Mouse (Mus musculus) cortical plate, adult 2 months (tissue): Measurements from ENCODE around the gene Kcnk6. TPM values are rescaled to one million over a fixed set of nuclear protein-coding genes. Genes with fewer than 3 reads are reported as not detected.

ENCODE experiments used
- H3K27ac ChIP-seq: fragments of 200-500 bp; 2 replicates; pipeline ENCODE4 v1.5.1; 2012; ENCODE audit warnings: low read length, control low read depth, inconsistent platforms; ENCODE audit not compliant: insufficient read depth
- H3K4me1 ChIP-seq: fragments of 200-500 bp; 2 replicates; pipeline ENCODE4 v1.6.1; 2011; ENCODE audit warnings: low read length; ENCODE audit not compliant: control insufficient read depth, insufficient read depth
- H3K4me3 ChIP-seq: fragments of 200-500 bp; 2 replicates; pipeline ENCODE4 v1.5.1; 2011; ENCODE audit warnings: mild to moderate bottlenecking, low read length, control low read depth; ENCODE audit not compliant: insufficient read depth
- CTCF ChIP-seq: fragments of 200-500 bp; IDR thresholded peaks from 2 replicates; pipeline ENCODE4 v1.5.1; 2011; ENCODE audit warnings: mild to moderate bottlenecking, control low read depth, low read length; ENCODE audit not compliant: insufficient read depth; ENCODE audit errors: extremely low read depth
- POLR2A ChIP-seq: fragments of 200-500 bp; IDR thresholded peaks from 2 replicates; pipeline ENCODE4 v1.6.1; 2011; ENCODE audit warnings: mild to moderate bottlenecking, low read length, control low read depth; ENCODE audit not compliant: insufficient read depth; ENCODE audit errors: extremely low read depth
- polyA plus RNA-seq: library from polyadenylated mRNA; depleted of rRNA; stranded (reverse); fragments of >200 nt; gene quantifications from 2 replicates; pipeline ENCODE4 v1.2.3, GENCODE M21; 2012

The Kcnk6 gene
- polyA plus RNA-seq, 1 experiment, result 3.8 TPM

DNA sequence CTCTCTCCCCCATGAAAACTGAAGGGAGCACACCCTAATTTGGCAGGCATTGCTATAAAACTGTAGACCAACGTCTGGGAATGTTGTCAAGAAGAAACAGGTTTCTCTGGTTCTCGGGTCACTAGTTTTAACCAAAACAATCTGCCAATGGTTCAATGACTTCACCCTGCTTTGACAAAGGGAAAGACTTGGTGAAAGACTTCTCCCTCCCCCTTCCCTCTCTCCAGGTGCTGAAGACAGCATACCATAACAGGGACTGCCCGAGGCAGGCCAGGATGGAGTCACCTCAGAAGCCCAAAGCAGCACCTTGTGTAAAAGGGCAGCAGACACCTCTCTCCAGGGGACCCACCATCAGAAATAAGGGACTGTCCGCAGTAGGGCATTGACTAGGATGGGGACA is 34.6 kb upstream of the Kcnk6 start:
- no peak overlapping the region for H3K4me3 ChIP-seq
- TF ChIP-seq POLR2A, result no peak
- no peak for TF ChIP-seq CTCF
- peaks cover 1% of the 10 kb centered on the region; the same call in 1 of the 2 replicates for H3K4me1 ChIP-seq
- H3K27ac ChIP-seq, result no peak overlapping the region

DNA sequence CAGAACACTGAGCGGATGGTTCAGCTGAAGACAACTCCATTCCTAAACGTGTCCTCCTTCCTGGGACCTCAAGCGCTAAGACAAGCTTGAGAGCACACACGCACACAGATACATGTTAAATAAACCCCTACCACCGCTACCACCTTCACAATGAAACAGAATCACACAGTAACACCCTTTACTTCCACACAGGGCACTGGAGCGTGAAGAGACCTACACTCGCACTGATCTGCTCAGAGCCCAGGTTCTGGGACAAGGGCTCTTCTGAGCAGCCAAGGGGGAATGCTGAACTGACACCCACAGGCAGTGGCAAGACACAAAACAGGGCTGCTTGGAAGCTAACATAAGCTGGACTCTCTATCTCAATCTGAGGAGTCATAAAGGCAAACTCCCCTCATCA is 33.3 kb upstream of the Kcnk6 start:
- TF ChIP-seq POLR2A (no peak), CTCF (no peak)
- Histone ChIP-seq H3K4me1 (no peaks in the 10 kb centered on the region), H3K4me3 (no peak overlapping the region), H3K27ac (no peak overlapping the region)

DNA sequence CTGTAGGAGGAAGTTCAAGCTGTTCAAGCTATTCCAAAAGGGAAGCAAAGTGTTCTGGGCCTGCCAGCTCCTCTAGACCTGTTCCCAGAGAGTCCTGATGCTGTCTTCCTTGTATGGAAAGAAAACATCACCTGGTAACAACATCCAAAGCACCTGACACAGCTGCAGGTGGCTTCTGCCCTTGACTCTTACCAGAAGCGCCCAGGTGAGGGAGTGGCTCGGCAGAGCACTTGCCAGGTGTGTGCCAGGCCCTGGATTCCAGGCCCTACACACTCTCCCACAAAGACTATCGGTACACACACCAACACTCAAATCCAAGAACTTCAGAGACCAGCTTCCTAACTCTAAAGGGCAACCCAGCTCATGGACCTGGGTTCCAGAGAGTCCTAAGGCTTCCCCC is 31.5 kb upstream of the Kcnk6 start:
- no peak overlapping the region for H3K27ac ChIP-seq
- H3K4me3 ChIP-seq, result no peak overlapping the region
- no peaks in the 10 kb centered on the region for H3K4me1 ChIP-seq
- no peak for TF ChIP-seq CTCF
- TF ChIP-seq POLR2A, result no peak

DNA sequence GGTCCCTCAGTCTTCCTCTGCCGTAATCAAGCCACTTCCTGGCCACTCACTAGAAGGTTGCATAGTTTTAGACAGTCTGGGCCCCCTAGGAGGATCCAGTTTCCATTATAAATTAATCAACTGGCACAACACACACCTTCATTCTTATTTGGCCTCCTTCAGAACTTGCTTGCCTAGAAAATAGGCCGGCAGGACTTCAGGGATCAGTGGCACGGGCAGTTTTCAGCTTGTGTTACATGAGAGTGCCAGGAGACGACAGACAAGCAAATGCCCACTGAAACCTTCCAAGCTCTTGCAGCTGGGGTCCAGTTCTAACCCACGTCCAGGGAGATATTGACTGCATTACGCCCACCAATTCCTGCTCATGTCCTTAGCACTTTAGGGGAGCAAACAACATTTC is 29.8 kb upstream of the Kcnk6 start:
- no peak overlapping the region for H3K27ac ChIP-seq
- H3K4me1 ChIP-seq, result no peaks in the 10 kb centered on the region
- H3K4me3 ChIP-seq, result no peak overlapping the region
- TF ChIP-seq POLR2A (no peak), CTCF (no peak)

DNA sequence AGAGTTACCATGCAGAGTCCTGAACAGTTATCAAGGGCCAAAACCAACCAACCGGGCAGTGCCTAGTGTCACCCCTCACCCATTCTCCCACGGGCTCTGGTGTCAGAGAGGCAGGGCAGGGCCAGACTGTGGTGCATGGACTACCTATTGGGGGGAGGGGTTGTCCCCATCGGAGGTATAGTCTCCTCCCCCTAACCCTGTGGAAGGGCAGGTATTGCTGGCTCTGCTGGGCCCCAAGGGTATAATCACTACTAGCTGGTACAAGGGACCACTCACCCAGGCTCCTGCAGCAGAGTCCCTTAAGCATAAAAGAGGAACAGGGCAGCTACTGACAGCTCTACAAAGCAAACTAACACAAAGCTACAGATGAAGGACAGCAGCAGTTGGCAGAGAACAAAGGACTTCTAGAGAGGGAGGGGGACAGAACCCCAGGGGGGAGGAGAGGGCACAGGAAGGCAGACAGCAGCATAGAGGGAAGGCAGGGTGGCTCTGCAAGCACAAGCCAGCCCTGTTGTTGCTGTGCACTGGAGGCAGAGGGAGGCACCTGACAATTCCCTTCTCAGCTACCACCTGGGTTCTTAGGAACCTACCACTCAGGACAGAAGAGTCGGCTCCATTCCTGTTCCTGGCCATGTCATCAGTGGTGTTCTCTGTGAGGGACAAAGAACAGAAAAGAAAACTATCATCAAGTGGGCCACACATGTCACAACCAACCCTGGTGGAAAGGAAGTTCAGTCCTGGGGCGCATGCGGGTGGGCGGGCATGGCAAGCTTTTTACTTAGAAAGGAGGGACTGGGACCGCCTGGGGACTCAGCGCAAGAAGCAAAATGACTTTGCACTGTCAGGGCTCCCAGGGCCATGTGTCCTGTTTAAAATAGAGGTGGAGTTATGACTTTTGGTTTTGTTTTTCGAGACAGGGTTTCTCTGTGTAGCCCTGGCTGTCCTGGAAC is 27.7 kb upstream of the Kcnk6 start:
- no peak overlapping the region for H3K27ac ChIP-seq
- TF ChIP-seq POLR2A (no peak), CTCF (no peak)
- H3K4me3 ChIP-seq, result no peak overlapping the region
- H3K4me1 ChIP-seq, result no peaks in the 10 kb centered on the region

DNA sequence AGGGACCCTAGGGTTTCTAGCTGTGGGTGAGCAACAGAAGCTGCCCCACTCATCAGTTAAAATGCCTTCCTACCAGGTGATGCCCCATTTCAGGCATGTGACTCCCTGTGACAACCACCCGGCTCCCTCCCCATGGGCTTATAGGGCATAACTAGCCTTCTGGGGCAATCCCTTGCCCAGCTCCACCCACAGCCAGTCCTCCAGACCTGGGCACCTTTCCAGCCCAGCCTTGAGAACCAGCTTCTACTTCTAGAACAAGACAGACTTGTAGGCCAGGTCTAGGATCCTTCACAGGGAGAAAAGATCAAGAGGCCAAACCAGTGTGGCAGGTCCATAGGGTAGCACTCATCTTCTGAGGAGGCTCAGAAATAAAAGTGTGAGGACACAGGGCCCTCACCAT is 25.1 kb upstream of the Kcnk6 start:
- no peak overlapping the region for H3K27ac ChIP-seq
- H3K4me1 ChIP-seq, result no peaks in the 10 kb centered on the region
- H3K4me3 ChIP-seq, result no peak overlapping the region
- no peak for TF ChIP-seq POLR2A
- no peak for TF ChIP-seq CTCF

DNA sequence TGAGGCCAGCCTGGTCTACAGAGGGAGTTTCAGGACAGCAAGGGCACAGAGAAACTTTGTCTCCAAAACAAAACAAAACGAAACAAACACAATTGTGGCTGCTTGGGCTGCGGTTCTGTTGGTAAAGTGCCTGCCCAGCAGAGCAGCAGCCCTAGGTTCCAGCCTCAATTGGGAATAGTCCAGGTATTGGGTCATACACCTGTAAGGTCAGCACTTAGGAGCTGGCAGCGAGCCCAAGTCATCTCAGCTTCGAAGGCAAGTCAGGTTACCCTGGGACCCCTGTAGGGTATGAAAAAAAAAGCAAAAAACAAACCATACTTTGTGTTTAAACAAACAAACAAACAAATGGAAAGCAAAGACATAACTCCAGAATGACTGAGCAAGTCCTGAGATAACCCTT is 23.6 kb upstream of the Kcnk6 start:
- Histone ChIP-seq H3K27ac (no peak overlapping the region), H3K4me1 (no peaks in the 10 kb centered on the region), H3K4me3 (no peak overlapping the region)
- TF ChIP-seq CTCF (no peak), POLR2A (no peak)

DNA sequence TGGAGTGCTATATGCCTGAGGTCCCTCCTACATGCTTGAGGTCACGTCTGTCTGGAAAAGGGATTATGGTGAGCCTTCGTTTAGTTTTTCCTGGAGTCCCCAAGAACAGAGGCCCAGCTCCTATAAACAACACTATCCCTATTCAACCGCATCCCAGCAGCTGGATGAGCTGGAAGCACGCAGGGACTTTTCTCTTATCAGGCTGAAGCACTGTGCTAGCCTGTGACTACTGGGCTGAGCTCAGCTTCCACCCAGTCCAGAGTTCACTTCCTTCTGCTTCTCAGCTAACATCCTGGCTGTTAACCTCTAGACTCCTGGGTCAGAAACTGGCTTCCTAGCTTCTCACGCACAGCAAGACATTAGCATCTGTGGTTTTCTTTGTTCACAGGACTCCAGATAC is 21.5 kb upstream of the Kcnk6 start:
- no peak overlapping the region for H3K4me3 ChIP-seq
- no peaks in the 10 kb centered on the region for H3K4me1 ChIP-seq
- TF ChIP-seq POLR2A, result no peak
- no peak for TF ChIP-seq CTCF
- H3K27ac ChIP-seq, result no peak overlapping the region

DNA sequence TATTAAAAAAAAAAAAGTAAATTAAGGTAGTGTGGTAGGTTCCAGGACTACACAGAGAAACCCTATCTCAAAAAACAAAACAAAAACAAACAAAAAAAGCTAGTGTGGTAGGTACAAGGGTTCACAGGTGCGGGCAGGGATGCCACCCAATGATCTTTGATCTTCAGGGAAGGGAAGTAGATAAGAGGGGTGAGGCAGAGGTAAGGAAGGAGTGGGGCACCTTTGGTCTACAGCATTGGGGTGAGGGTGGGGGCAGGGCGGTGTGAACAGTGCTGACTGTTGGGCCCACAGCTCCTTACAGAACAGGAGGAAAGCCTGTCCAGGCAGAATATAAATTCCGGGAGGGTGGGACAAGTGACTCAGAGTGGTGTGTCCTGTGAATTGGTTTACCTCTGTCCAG is 18.9 kb upstream of the Kcnk6 start:
- TF ChIP-seq CTCF, result no peak
- no peak for TF ChIP-seq POLR2A
- Histone ChIP-seq H3K4me1 (no peaks in the 10 kb centered on the region), H3K27ac (no peak overlapping the region), H3K4me3 (no peak overlapping the region)

DNA sequence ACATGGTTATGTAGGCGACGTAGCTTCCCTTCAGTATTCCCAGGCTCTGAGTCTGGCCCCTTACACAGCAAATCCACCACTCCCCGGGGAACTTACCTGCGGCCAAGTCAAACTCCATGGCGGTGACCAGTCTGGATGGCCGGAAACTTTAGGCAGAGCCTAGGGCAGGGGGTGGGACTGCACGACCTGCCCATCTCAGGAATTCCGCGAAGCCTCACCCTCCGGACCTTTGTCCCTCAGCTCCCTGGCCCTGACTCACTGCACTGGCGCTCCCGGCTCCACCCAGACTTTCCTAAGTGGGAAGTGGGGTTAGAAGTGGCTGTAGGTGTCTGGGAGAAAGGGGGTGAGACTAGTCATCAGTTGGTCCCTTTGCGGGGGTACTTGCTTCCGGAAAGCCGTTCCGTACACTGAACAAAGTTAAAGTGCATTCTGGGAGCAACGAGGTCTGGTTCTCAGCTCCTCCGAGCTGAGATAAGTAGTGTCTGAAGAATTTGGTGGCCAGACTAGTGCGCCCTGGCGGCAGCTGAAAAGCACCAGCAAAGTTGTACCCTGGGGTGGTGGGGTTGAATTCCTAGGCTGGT is 16.0 kb upstream of the Kcnk6 start, which contains the start of gene 2200002D01Rik:
Gene 2200002D01Rik, minus strand, starts transcription at position 206 of the 581 bp plus-strand sequence.
- H3K4me3 ChIP-seq, result no peak within 1 kb of the TSS
- no peaks in the 10 kb centered on the region for H3K4me1 ChIP-seq
- TF ChIP-seq POLR2A (no peak), CTCF (no peak)
- H3K27ac ChIP-seq, result no peak within 1 kb of the TSS
